Mouse (Mus musculus): ENCODE measurements at regions not wholly inside any gene's neighbourhood (a gene's known extent, or its start where the extent isn't known, plus 50 kb on each side); places are given as distances from the start of the nearest gene placed in this dataset.

GRCm38 (mm10) chr5:119328971-119329370 is 341.5 kb upstream of the Tbx3 start:
- ATAC-seq (ENCODE audit: low FRiP score, low read depth), result no peak
- WGBS, result 88% methylated on average over 7 of the region's 7 CpGs
- no peaks in the 10 kb centered on the region for H3K9me3 ChIP-seq

GRCm38 (mm10) chr5:119329371-119329770 is 341.1 kb upstream of the Tbx3 start:
- H3K4me3 ChIP-seq, result no peak overlapping the region
- H3K4me1 ChIP-seq (replicated peaks), result no peaks in the 10 kb centered on the region
- no peaks in the 10 kb centered on the region for H3K9me3 ChIP-seq
- no peak overlapping the region for H3K27ac ChIP-seq (replicated peaks)
- no peaks in the 10 kb centered on the region for H3K36me3 ChIP-seq
- no peak for ATAC-seq (ENCODE audit: low FRiP score, low read depth)
- 92% methylated on average over 10 of the region's 10 CpGs for WGBS
- H3K27me3 ChIP-seq, result no peaks in the 10 kb centered on the region
- H3K4me2 ChIP-seq, result no peak overlapping the region
- no peak overlapping the region for H3K9ac ChIP-seq

More at GRCm38 (mm10) chr5:119328971-119329370, 341.5 kb upstream of the Tbx3 start:
- Histone ChIP-seq H3K4me2 (no peak overlapping the region), H3K4me3 (no peak overlapping the region), H3K4me1 (replicated peaks) (no peaks in the 10 kb centered on the region), H3K9ac (no peak overlapping the region), H3K27ac (replicated peaks) (no peak overlapping the region), H3K27me3 (no peaks in the 10 kb centered on the region), H3K36me3 (no peaks in the 10 kb centered on the region)

- no peak overlapping the region for H3K9ac ChIP-seq
- H3K9me3 ChIP-seq, result no peaks in the 10 kb centered on the region
- no peaks in the 10 kb centered on the region for H3K4me1 ChIP-seq (replicated peaks)
- H3K4me3 ChIP-seq, result no peak overlapping the region
- WGBS, result 84% methylated on average over 6 of the region's 6 CpGs
- no peak for ATAC-seq (ENCODE audit: low FRiP score, low read depth)
- no peak overlapping the region for H3K4me2 ChIP-seq
- no peaks in the 10 kb centered on the region for H3K27me3 ChIP-seq
- H3K36me3 ChIP-seq, result no peaks in the 10 kb centered on the region
- no peak overlapping the region for H3K27ac ChIP-seq (replicated peaks)
These were observed 340.6 kb upstream of the Tbx3 start for GRCm38 (mm10) chr5:119329860-119330259.

- Histone ChIP-seq H3K27me3 (no peaks in the 10 kb centered on the region), H3K27ac (replicated peaks) (no peak overlapping the region), H3K9ac (no peak overlapping the region), H3K9me3 (no peaks in the 10 kb centered on the region), H3K4me1 (replicated peaks) (no peaks in the 10 kb centered on the region), H3K4me3 (no peak overlapping the region), H3K36me3 (no peaks in the 10 kb centered on the region), H3K4me2 (no peak overlapping the region)
- no peak for ATAC-seq (ENCODE audit: low FRiP score, low read depth)
- 59% methylated on average over 3 of the region's 3 CpGs for WGBS
These were observed 339.0 kb upstream of the Tbx3 start for GRCm38 (mm10) chr5:119331461-119331860.

- Histone ChIP-seq H3K4me3 (no peak overlapping the region), H3K4me1 (replicated peaks) (no peaks in the 10 kb centered on the region), H3K4me2 (no peak overlapping the region), H3K9me3 (no peaks in the 10 kb centered on the region), H3K27ac (replicated peaks) (no peak overlapping the region), H3K36me3 (no peaks in the 10 kb centered on the region), H3K9ac (no peak overlapping the region), H3K27me3 (no peaks in the 10 kb centered on the region)
- ATAC-seq (ENCODE audit: low FRiP score, low read depth), result no peak
- 59% methylated on average over 7 of the region's 7 CpGs for WGBS
These were observed 337.8 kb upstream of the Tbx3 start for GRCm38 (mm10) chr5:119332621-119333020.

- no peak overlapping the region for H3K4me3 ChIP-seq
- H3K27ac ChIP-seq (replicated peaks), result no peak overlapping the region
- 98% methylated on average over 2 of the region's 2 CpGs for WGBS
- no peaks in the 10 kb centered on the region for H3K4me1 ChIP-seq (replicated peaks)
- H3K9ac ChIP-seq, result no peak overlapping the region
- no peaks in the 10 kb centered on the region for H3K36me3 ChIP-seq
- no peak for ATAC-seq (ENCODE audit: low FRiP score, low read depth)
- H3K9me3 ChIP-seq, result no peaks in the 10 kb centered on the region
- H3K4me2 ChIP-seq, result no peak overlapping the region
- H3K27me3 ChIP-seq, result no peaks in the 10 kb centered on the region
These were observed 335.3 kb upstream of the Tbx3 start for GRCm38 (mm10) chr5:119335211-119335610.

GRCm38 (mm10) chr5:119335979-119336378 is 334.5 kb upstream of the Tbx3 start:
- Histone ChIP-seq H3K4me3 (no peak overlapping the region), H3K4me1 (replicated peaks) (no peaks in the 10 kb centered on the region), H3K4me2 (no peak overlapping the region), H3K36me3 (no peaks in the 10 kb centered on the region), H3K9ac (no peak overlapping the region), H3K27me3 (no peaks in the 10 kb centered on the region), H3K27ac (replicated peaks) (no peak overlapping the region), H3K9me3 (no peaks in the 10 kb centered on the region)
- ATAC-seq (ENCODE audit: low FRiP score, low read depth), result no peak
- 82% methylated on average over 6 of the region's 6 CpGs for WGBS

GRCm38 (mm10) chr5:119337739-119338138 is 332.7 kb upstream of the Tbx3 start:
- no peak overlapping the region for H3K27ac ChIP-seq (replicated peaks)
- no peak for ATAC-seq (ENCODE audit: low FRiP score, low read depth)
- H3K9ac ChIP-seq, result no peak overlapping the region
- no peaks in the 10 kb centered on the region for H3K36me3 ChIP-seq
- H3K4me3 ChIP-seq, result no peak overlapping the region
- WGBS, result 96% methylated on average over 4 of the region's 4 CpGs
- H3K9me3 ChIP-seq, result no peaks in the 10 kb centered on the region
- no peaks in the 10 kb centered on the region for H3K4me1 ChIP-seq (replicated peaks)
- no peaks in the 10 kb centered on the region for H3K27me3 ChIP-seq
- no peak overlapping the region for H3K4me2 ChIP-seq

- Histone ChIP-seq H3K4me1 (replicated peaks) (no peaks in the 10 kb centered on the region), H3K9me3 (no peaks in the 10 kb centered on the region), H3K36me3 (no peaks in the 10 kb centered on the region), H3K27ac (replicated peaks) (no peak overlapping the region), H3K27me3 (no peaks in the 10 kb centered on the region), H3K4me3 (no peak overlapping the region), H3K4me2 (no peak overlapping the region), H3K9ac (no peak overlapping the region)
- WGBS, result 95% methylated on average over 6 of the region's 6 CpGs
- ATAC-seq (ENCODE audit: low FRiP score, low read depth), result no peak
These were observed 331.8 kb upstream of the Tbx3 start for GRCm38 (mm10) chr5:119338711-119339110.

GRCm38 (mm10) chr5:119348303-119348702 is 322.2 kb upstream of the Tbx3 start:
- H3K36me3 ChIP-seq, result no peaks in the 10 kb centered on the region
- H3K27me3 ChIP-seq, result no peaks in the 10 kb centered on the region
- WGBS, result 44% methylated on average over 4 of the region's 4 CpGs
- no peak overlapping the region for H3K4me3 ChIP-seq
- no peaks in the 10 kb centered on the region for H3K4me1 ChIP-seq (replicated peaks)
- no peak overlapping the region for H3K4me2 ChIP-seq
- H3K9me3 ChIP-seq, result no peaks in the 10 kb centered on the region
- no peak for ATAC-seq (ENCODE audit: low FRiP score, low read depth)
- no peak overlapping the region for H3K27ac ChIP-seq (replicated peaks)
- H3K9ac ChIP-seq, result no peak overlapping the region

GRCm38 (mm10) chr5:119349395-119349794 is 321.1 kb upstream of the Tbx3 start:
- Histone ChIP-seq H3K4me3 (no peak overlapping the region), H3K9ac (no peak overlapping the region), H3K27ac (replicated peaks) (no peak overlapping the region), H3K36me3 (no peaks in the 10 kb centered on the region), H3K9me3 (no peaks in the 10 kb centered on the region), H3K27me3 (no peaks in the 10 kb centered on the region), H3K4me2 (no peak overlapping the region), H3K4me1 (replicated peaks) (no peaks in the 10 kb centered on the region)
- 89% methylated on average over 6 of the region's 6 CpGs for WGBS
- ATAC-seq (ENCODE audit: low FRiP score, low read depth), result no peak

- Histone ChIP-seq H3K4me2 (no peak overlapping the region), H3K36me3 (no peaks in the 10 kb centered on the region), H3K4me3 (no peak overlapping the region), H3K9me3 (no peaks in the 10 kb centered on the region), H3K4me1 (replicated peaks) (no peaks in the 10 kb centered on the region), H3K27ac (replicated peaks) (no peak overlapping the region), H3K9ac (no peak overlapping the region), H3K27me3 (no peaks in the 10 kb centered on the region)
- no peak for ATAC-seq (ENCODE audit: low FRiP score, low read depth)
- 72% methylated on average over 8 of the region's 8 CpGs for WGBS
These were observed 320.0 kb upstream of the Tbx3 start for GRCm38 (mm10) chr5:119350325-119350915.

- H3K4me3 ChIP-seq, result no peak overlapping the region
- no peak for ATAC-seq (ENCODE audit: low FRiP score, low read depth)
- no peak overlapping the region for H3K27ac ChIP-seq (replicated peaks)
- H3K36me3 ChIP-seq, result no peaks in the 10 kb centered on the region
- no peak overlapping the region for H3K4me2 ChIP-seq
- no peak overlapping the region for H3K9ac ChIP-seq
- WGBS, result 92% methylated on average over 10 of the region's 10 CpGs
- no peaks in the 10 kb centered on the region for H3K27me3 ChIP-seq
- H3K4me1 ChIP-seq (replicated peaks), result no peaks in the 10 kb centered on the region
- H3K9me3 ChIP-seq, result no peaks in the 10 kb centered on the region
These were observed 315.0 kb upstream of the Tbx3 start for GRCm38 (mm10) chr5:119355471-119355870.
